Mouse (Mus musculus) stomach, embryonic 14.5 days (tissue): ENCODE results near the gene Rab3a. TPM values are rescaled to one million over a fixed set of nuclear protein-coding genes. Genes with fewer than 3 reads are reported as not detected.
A peak's percentile ranks its signal among the peaks of the same experiment; 100 is the strongest.

Experiments
- ATAC-seq: fragments of 200-750 bp; cut with Nextera tagmentation; 2 replicates; pipeline ENCODE4 v1.8.0; 2017; ENCODE audit warnings: low read depth, moderate TSS enrichment; ENCODE audit not compliant: insufficient number of reproducible peaks, insufficient read depth, low FRiP score
- H3K27ac ChIP-seq: fragments of 300-500 bp; sonication (generic); 2 replicates; pipeline ENCODE4 v1.5.1; 2014; ENCODE audit warnings: mild to moderate bottlenecking, low read length, moderate library complexity, mixed read lengths
- H3K27me3 ChIP-seq: fragments of 300-500 bp; sonication (generic); 2 replicates; pipeline ENCODE4 v1.6.1; 2014; ENCODE audit warnings: low read length, control low read depth, mixed read lengths; ENCODE audit not compliant: control insufficient read depth, insufficient read depth
- H3K36me3 ChIP-seq: fragments of 300-500 bp; sonication (generic); 2 replicates; pipeline ENCODE4 v1.6.1; 2014; ENCODE audit warnings: mild to moderate bottlenecking, control low read depth, low read length, moderate library complexity, mixed read lengths; ENCODE audit not compliant: control insufficient read depth, insufficient read depth
- H3K4me1 ChIP-seq: fragments of 300-500 bp; sonication (generic); 2 replicates; pipeline ENCODE4 v1.6.1; 2014; ENCODE audit warnings: low read length, control low read depth, mixed read lengths; ENCODE audit not compliant: control insufficient read depth, insufficient read depth
- H3K4me2 ChIP-seq: fragments of 300-500 bp; sonication (generic); replicated peaks from 2 replicates; pipeline ENCODE4 v1.6.1; 2014; ENCODE audit warnings: low read depth, low read length, control low read depth
- H3K4me3 ChIP-seq: fragments of 300-500 bp; sonication (generic); 2 replicates; pipeline ENCODE4 v1.5.1; 2014; ENCODE audit warnings: low read depth, low read length, control low read depth
- H3K9ac ChIP-seq: fragments of 300-500 bp; sonication (generic); replicated peaks from 2 replicates; pipeline ENCODE4 v1.6.1; 2014; ENCODE audit warnings: low read depth, mild to moderate bottlenecking, control low read depth, low read length, moderate library complexity, mixed read lengths
- H3K9me3 ChIP-seq: fragments of 300-500 bp; sonication (generic); 2 replicates; pipeline ENCODE4 v1.6.1; 2016; ENCODE audit warnings: low read depth, low read length, control low read depth; ENCODE audit not compliant: control insufficient read depth
- WGBS: fragments of 180-500 bp; shearing (Covaris S2); extraction: QIAGEN DNeasy Blood & Tissue Kit; methylation state at CpG from one replicate; pipeline ENCODE4 v1.1.7; 2014; 5-methylcytosine and 5-hydroxymethylcytosine counted together
- polyA plus RNA-seq: library from polyadenylated mRNA; unstranded; fragments of >200 nt; fragmentation: Nextera tagmentation; extraction: Ambion mirVana; gene quantifications from 2 replicates; pipeline ENCODE4 v1.2.1, GENCODE M21; 2014

Rab3a gene
- polyA plus RNA-seq, 1 experiment from 2014 or later: 27.0 TPM

GRCm38 (mm10) chr8:70791975-70792691, 37.7 kb downstream of the Rab3a start:
- 3% methylated on average over 58 of the region's 58 CpGs for WGBS
- H3K4me2 ChIP-seq: peak overlapping the region; percentile 82
- peak overlapping the region; percentile 75 for H3K4me3 ChIP-seq
- peaks cover 11% of the 10 kb centered on the region; the same call in 1 of the 2 replicates for H3K36me3 ChIP-seq
- peak overlapping the region; percentile 61 for H3K27ac ChIP-seq
- no peaks in the 10 kb centered on the region for H3K9me3 ChIP-seq
- H3K4me1 ChIP-seq: peaks cover 24% of the 10 kb centered on the region
- ATAC-seq: peak; percentile 83
- no peaks in the 10 kb centered on the region for H3K27me3 ChIP-seq
- H3K9ac ChIP-seq: peak overlapping the region; percentile 80

GRCm38 (mm10) chr8:70792700-70793099, 38.2 kb downstream of the Rab3a start:
- Histone ChIP-seq H3K4me1 (peaks cover 26% of the 10 kb centered on the region), H3K27ac (peak overlapping the region; percentile 45; the same call in 1 of the 2 replicates), H3K9me3 (no peaks in the 10 kb centered on the region), H3K36me3 (peaks cover 7% of the 10 kb centered on the region; the same call in 1 of the 2 replicates), H3K27me3 (no peaks in the 10 kb centered on the region), H3K4me2 (peak overlapping the region; percentile 82), H3K4me3 (peak overlapping the region; percentile 75), H3K9ac (peak overlapping the region; percentile 80; the same call in 1 of the 2 replicates)
- ATAC-seq: peak; percentile 48
- under 1% methylated on average over 20 of the region's 20 CpGs for WGBS

- Histone ChIP-seq H3K4me1 (peaks cover 28% of the 10 kb centered on the region), H3K36me3 (no peaks in the 10 kb centered on the region), H3K4me3 (no peak overlapping the region), H3K27ac (no peak overlapping the region), H3K9ac (no peak overlapping the region), H3K27me3 (peaks cover 10% of the 10 kb centered on the region; the same call in 1 of the 2 replicates), H3K4me2 (no peak overlapping the region), H3K9me3 (no peaks in the 10 kb centered on the region)
- ATAC-seq: no peak
- 88% methylated on average over 2 of the region's 2 CpGs for whole genome bisulfite sequencing
Observed at GRCm38 (mm10) chr8:70794215-70794614, 39.7 kb downstream of the Rab3a start.

- H3K4me1 ChIP-seq: peaks cover 27% of the 10 kb centered on the region
Observed at GRCm38 (mm10) chr8:70795370-70795769, 40.9 kb downstream of the Rab3a start.

GRCm38 (mm10) chr8:70796403-70797080, 42.1 kb downstream of the Rab3a start:
- Histone ChIP-seq H3K27me3 (peaks cover 19% of the 10 kb centered on the region), H3K4me2 (peak overlapping the region; percentile 94), H3K27ac (peak overlapping the region; percentile 23; the same call in 1 of the 2 replicates), H3K36me3 (no peaks in the 10 kb centered on the region), H3K4me1 (peaks cover 15% of the 10 kb centered on the region), H3K4me3 (peak overlapping the region; percentile 46), H3K9me3 (no peaks in the 10 kb centered on the region), H3K9ac (peak overlapping the region; percentile 41; the same call in 1 of the 2 replicates)
- WGBS: 2% methylated on average over 53 of the region's 54 CpGs
- no peak; the same call in 1 of the 2 replicates for ATAC-seq

More at GRCm38 (mm10) chr8:70795370-70795769, 40.9 kb downstream of the Rab3a start:
- H3K9me3 ChIP-seq: no peaks in the 10 kb centered on the region
- H3K27me3 ChIP-seq: peaks cover 19% of the 10 kb centered on the region
- no peak overlapping the region for H3K4me2 ChIP-seq
- 85% methylated on average over 2 of the region's 2 CpGs for WGBS
- no peak overlapping the region for H3K9ac ChIP-seq
- no peak overlapping the region for H3K4me3 ChIP-seq
- no peak overlapping the region for H3K27ac ChIP-seq
- no peak for ATAC-seq
- no peaks in the 10 kb centered on the region for H3K36me3 ChIP-seq

- ATAC-seq: peak; percentile 89
- peaks cover 19% of the 10 kb centered on the region for H3K27me3 ChIP-seq
- under 1% methylated on average over 49 of the region's 57 CpGs for WGBS
- H3K4me3 ChIP-seq: peak overlapping the region; percentile 46
- H3K27ac ChIP-seq: peak overlapping the region; percentile 27; the same call in 1 of the 2 replicates
- H3K9me3 ChIP-seq: no peaks in the 10 kb centered on the region
- H3K4me2 ChIP-seq: peak overlapping the region; percentile 94
- no peaks in the 10 kb centered on the region for H3K36me3 ChIP-seq
- H3K9ac ChIP-seq: peak overlapping the region; percentile 28; the same call in 1 of the 2 replicates
- peaks cover 11% of the 10 kb centered on the region; the same call in 1 of the 2 replicates for H3K4me1 ChIP-seq
Observed at GRCm38 (mm10) chr8:70797081-70798070, 42.9 kb downstream of the Rab3a start.

- no peak for ATAC-seq
- H3K4me3 ChIP-seq: peak overlapping the region; percentile 46
- H3K36me3 ChIP-seq: no peaks in the 10 kb centered on the region
- H3K27me3 ChIP-seq: peaks cover 20% of the 10 kb centered on the region
- H3K27ac ChIP-seq: no peak overlapping the region
- H3K4me1 ChIP-seq: peaks cover 4% of the 10 kb centered on the region; the same call in 1 of the 2 replicates
- H3K4me2 ChIP-seq: peak overlapping the region; percentile 94
- no peak overlapping the region for H3K9ac ChIP-seq
- WGBS: 14% methylated on average over 15 of the region's 15 CpGs
- no peaks in the 10 kb centered on the region for H3K9me3 ChIP-seq
Observed at GRCm38 (mm10) chr8:70798281-70798680, 43.8 kb downstream of the Rab3a start.
